Mouse (Mus musculus): ENCODE measurements at regions not wholly inside any gene's neighbourhood (a gene's known extent, or its start where the extent isn't known, plus 50 kb on each side); places are given as distances from the start of the nearest gene placed in this dataset.

- ATAC-seq (ENCODE audit: extremely low read depth, insufficient number of reproducible peaks, low FRiP score, low TSS enrichment), result no peak
- Histone ChIP-seq H3K9me3 (no peaks in the 10 kb centered on the region), H3K9ac (no peak overlapping the region), H3K4me2 (no peak overlapping the region), H3K27ac (replicated peaks) (no peak overlapping the region), H3K4me3 (no peak overlapping the region), H3K4me1 (peaks cover 7% of the 10 kb centered on the region; the same call in 1 of the 2 replicates), H3K36me3 (no peaks in the 10 kb centered on the region), H3K27me3 (replicated peaks) (peaks cover 46% of the 10 kb centered on the region)
- WGBS, result 70% methylated on average over 4 of the region's 4 CpGs
Measured at GRCm38 (mm10) chr4:88939397-88939796, 59.4 kb upstream of the Ifne start.

- peak overlapping the region; percentile 92 for H3K4me2 ChIP-seq
- 12% methylated on average over 11 of the region's 11 CpGs for WGBS
- H3K36me3 ChIP-seq, result no peaks in the 10 kb centered on the region
- H3K9ac ChIP-seq, result peak overlapping the region; percentile 83
- peak overlapping the region; percentile 80 for H3K4me3 ChIP-seq
- peaks cover 46% of the 10 kb centered on the region for H3K27me3 ChIP-seq (replicated peaks)
- H3K4me1 ChIP-seq, result peaks cover 7% of the 10 kb centered on the region; the same call in 1 of the 2 replicates
- no peaks in the 10 kb centered on the region for H3K9me3 ChIP-seq
- H3K27ac ChIP-seq (replicated peaks), result no peak overlapping the region
- no peak for ATAC-seq (ENCODE audit: extremely low read depth, insufficient number of reproducible peaks, low FRiP score, low TSS enrichment)
Measured at GRCm38 (mm10) chr4:88938712-88939032, 58.7 kb upstream of the Ifne start.

GRCm38 (mm10) chr4:88937866-88938711 lies 58.1 kb upstream of the Ifne start:
- ATAC-seq (ENCODE audit: extremely low read depth, insufficient number of reproducible peaks, low FRiP score, low TSS enrichment), result peak; percentile 82; the same call in 1 of the 2 replicates
- Histone ChIP-seq H3K4me3 (peak overlapping the region; percentile 80), H3K9ac (peak overlapping the region; percentile 83), H3K27me3 (replicated peaks) (peaks cover 46% of the 10 kb centered on the region), H3K36me3 (no peaks in the 10 kb centered on the region), H3K4me1 (peaks cover 7% of the 10 kb centered on the region; the same call in 1 of the 2 replicates), H3K4me2 (peak overlapping the region; percentile 92), H3K9me3 (no peaks in the 10 kb centered on the region), H3K27ac (replicated peaks) (0 out of 2 replicates have a peak overlapping the region, but pooled peaks have one; percentile 24)
- WGBS, result under 1% methylated on average over 87 of the region's 104 CpGs

GRCm38 (mm10) chr4:88936976-88937375 lies 57.0 kb upstream of the Ifne start:
- Histone ChIP-seq H3K4me2 (peak overlapping the region; percentile 92), H3K27ac (replicated peaks) (no peak overlapping the region), H3K4me3 (peak overlapping the region; percentile 80), H3K27me3 (replicated peaks) (peaks cover 45% of the 10 kb centered on the region), H3K36me3 (no peaks in the 10 kb centered on the region), H3K4me1 (peaks cover 7% of the 10 kb centered on the region; the same call in 1 of the 2 replicates), H3K9me3 (no peaks in the 10 kb centered on the region), H3K9ac (no peak overlapping the region)
- no peak for ATAC-seq (ENCODE audit: extremely low read depth, insufficient number of reproducible peaks, low FRiP score, low TSS enrichment)
- 63% methylated on average over 6 of the region's 6 CpGs for WGBS

- Histone ChIP-seq H3K27ac (replicated peaks) (no peak overlapping the region), H3K27me3 (replicated peaks) (peaks cover 44% of the 10 kb centered on the region), H3K4me1 (peaks cover 7% of the 10 kb centered on the region; the same call in 1 of the 2 replicates), H3K9me3 (no peaks in the 10 kb centered on the region), H3K4me3 (no peak overlapping the region), H3K9ac (no peak overlapping the region), H3K4me2 (no peak overlapping the region), H3K36me3 (no peaks in the 10 kb centered on the region)
- WGBS, result 62% methylated on average over 2 of the region's 2 CpGs
- ATAC-seq (ENCODE audit: extremely low read depth, insufficient number of reproducible peaks, low FRiP score, low TSS enrichment), result no peak
Measured at GRCm38 (mm10) chr4:88935901-88936300, 55.9 kb upstream of the Ifne start.

- Histone ChIP-seq H3K9me3 (no peaks in the 10 kb centered on the region), H3K9ac (no peak overlapping the region), H3K27ac (replicated peaks) (no peak overlapping the region), H3K36me3 (no peaks in the 10 kb centered on the region), H3K27me3 (replicated peaks) (peaks cover 44% of the 10 kb centered on the region), H3K4me3 (no peak overlapping the region), H3K4me1 (peaks cover 7% of the 10 kb centered on the region; the same call in 1 of the 2 replicates), H3K4me2 (no peak overlapping the region)
- ATAC-seq (ENCODE audit: extremely low read depth, insufficient number of reproducible peaks, low FRiP score, low TSS enrichment), result no peak
- 70% methylated on average over 7 of the region's 7 CpGs for WGBS
Measured at GRCm38 (mm10) chr4:88935316-88935715, 55.3 kb upstream of the Ifne start.

GRCm38 (mm10) chr4:88934266-88935025 lies 54.4 kb upstream of the Ifne start:
- WGBS, result 74% methylated on average over 8 of the region's 8 CpGs

GRCm38 (mm10) chr4:88931217-88931616 lies 51.2 kb upstream of the Ifne start:
- no peak overlapping the region for H3K9ac ChIP-seq
- no peak for ATAC-seq (ENCODE audit: extremely low read depth, insufficient number of reproducible peaks, low FRiP score, low TSS enrichment)
- no peak overlapping the region for H3K4me2 ChIP-seq
- 0 out of 2 replicates have a peak, but pooled peaks cover under 1% of the 10 kb centered on the region for H3K9me3 ChIP-seq
- H3K4me1 ChIP-seq, result peaks cover 23% of the 10 kb centered on the region
- H3K36me3 ChIP-seq, result peaks cover under 1% of the 10 kb centered on the region; the same call in 1 of the 2 replicates
- peaks cover 18% of the 10 kb centered on the region for H3K27me3 ChIP-seq (replicated peaks)
- WGBS, result 69% methylated on average over 9 of the region's 9 CpGs
- H3K27ac ChIP-seq (replicated peaks), result no peak overlapping the region
- H3K4me3 ChIP-seq, result no peak overlapping the region

More at GRCm38 (mm10) chr4:88934266-88935025, 54.4 kb upstream of the Ifne start:
- Histone ChIP-seq H3K36me3 (no peaks in the 10 kb centered on the region), H3K4me1 (peaks cover 7% of the 10 kb centered on the region; the same call in 1 of the 2 replicates), H3K4me2 (no peak overlapping the region), H3K27ac (replicated peaks) (no peak overlapping the region), H3K9ac (no peak overlapping the region), H3K27me3 (replicated peaks) (peaks cover 42% of the 10 kb centered on the region), H3K9me3 (no peaks in the 10 kb centered on the region), H3K4me3 (no peak overlapping the region)
- no peak for ATAC-seq (ENCODE audit: extremely low read depth, insufficient number of reproducible peaks, low FRiP score, low TSS enrichment)
